In genomic region chr7:28268576-28268975, GRCm38 (mm10) we compare ENCODE assay signal across 8 mouse cellular contexts. TPM values are rescaled to one million over a fixed set of nuclear protein-coding genes. Genes with fewer than 3 reads are reported as not detected.
DNase-seq lines count a peak whose midpoint lies in the region; ATAC-seq and TF ChIP-seq lines count a peak whose summit lies in the region.

No protein-coding gene starts in this region.

- peak overlapping the region; percentile 56; the same call in 1 of the 2 replicates for H3K4me3 ChIP-seq in liver, adult 2 months (ENCODE audit: insufficient read depth, low read depth, low read length)
- peak overlapping the region; percentile 90 for H3K4me3 ChIP-seq in embryonic facial prominence, embryonic 15.5 days (replicated peaks)
- H3K4me3 ChIP-seq in intestine, embryonic 15.5 days (replicated peaks), result peak overlapping the region; percentile 88
- peak overlapping the region; percentile 93 for H3K4me3 ChIP-seq in neural tube, embryonic 12.5 days

- H3K4me1 ChIP-seq in liver, adult 2 months (ENCODE audit: control insufficient read depth, insufficient read depth, low read length), result no peaks in the 10 kb centered on the region
- H3K4me1 ChIP-seq in embryonic facial prominence, embryonic 15.5 days, result peaks cover 11% of the 10 kb centered on the region
- H3K4me1 ChIP-seq in intestine, embryonic 15.5 days (replicated peaks), result no peaks in the 10 kb centered on the region
- peaks cover 7% of the 10 kb centered on the region; the same call in 1 of the 2 replicates for H3K4me1 ChIP-seq in neural tube, embryonic 12.5 days

- H3K9me3 ChIP-seq in embryonic facial prominence, embryonic 15.5 days (replicated peaks), result no peaks in the 10 kb centered on the region
- no peaks in the 10 kb centered on the region for H3K9me3 ChIP-seq in intestine, embryonic 15.5 days
- H3K9me3 ChIP-seq in neural tube, embryonic 12.5 days, result no peaks in the 10 kb centered on the region

- TF ChIP-seq CTCF in liver, adult 2 months (IDR thresholded peaks at IDR 0.05; ENCODE audit: low read depth, low read length), result no peak

- H3K9ac ChIP-seq in liver, adult 2 months (ENCODE audit: low read depth, low read length), result no peak overlapping the region
- peak overlapping the region; percentile 93 for H3K9ac ChIP-seq in embryonic facial prominence, embryonic 15.5 days
- peak overlapping the region; percentile 98 for H3K9ac ChIP-seq in intestine, embryonic 15.5 days
- peak overlapping the region; percentile 96 for H3K9ac ChIP-seq in neural tube, embryonic 12.5 days

- no peak overlapping the region for H3K27ac ChIP-seq in liver, adult 2 months (replicated peaks; ENCODE audit: insufficient read depth, low read depth, low read length)
- peak overlapping the region; percentile 87 for H3K27ac ChIP-seq in embryonic facial prominence, embryonic 15.5 days (replicated peaks)
- peak overlapping the region; percentile 88; the same call in 1 of the 2 replicates for H3K27ac ChIP-seq in intestine, embryonic 15.5 days
- peak overlapping the region; percentile 92; the same call in 1 of the 2 replicates for H3K27ac ChIP-seq in neural tube, embryonic 12.5 days

- peak overlapping the region; percentile 71 for H3K4me2 ChIP-seq in embryonic facial prominence, embryonic 15.5 days (replicated peaks)
- peak overlapping the region; percentile 83 for H3K4me2 ChIP-seq in intestine, embryonic 15.5 days (replicated peaks)
- peak overlapping the region; percentile 79 for H3K4me2 ChIP-seq in neural tube, embryonic 12.5 days (replicated peaks)

- TF ChIP-seq POLR2A in liver, adult 2 months (IDR thresholded peaks at IDR 0.05; ENCODE audit: extremely low read depth, insufficient read depth, low read length), result no peak

- 0 out of 2 replicates have a peak, but pooled peaks cover 3% of the 10 kb centered on the region for H3K27me3 ChIP-seq in liver, adult 2 months (ENCODE audit: control insufficient read depth, insufficient read depth, low read length)
- H3K27me3 ChIP-seq in embryonic facial prominence, embryonic 15.5 days, result no peaks in the 10 kb centered on the region
- H3K27me3 ChIP-seq in intestine, embryonic 15.5 days (replicated peaks), result no peaks in the 10 kb centered on the region
- H3K27me3 ChIP-seq in neural tube, embryonic 12.5 days (replicated peaks), result no peaks in the 10 kb centered on the region

- no peaks in the 10 kb centered on the region for H3K79me2 ChIP-seq in liver, adult 2 months (ENCODE audit: control insufficient read depth, insufficient read depth, low read length)

- no peak for DNase-seq in liver, adult 2 months (ENCODE audit: extremely low read depth, low read depth, low spot score)
- DNase-seq in liver, result no peak
- no peak for DNase-seq in adrenal gland, adult 2 months
- DNase-seq in left cerebral cortex, adult 18-20 months (ENCODE audit: low spot score in 2 of 2), result no peak
- DNase-seq in cerebellum, postnatal 4 days (ENCODE audit: low spot score in 2 of 2), result no peak

- ATAC-seq in embryonic facial prominence, embryonic 15.5 days (ENCODE audit: insufficient number of reproducible peaks, low FRiP score, low TSS enrichment, low read depth), result no peak
- 0 out of 2 replicates have a peak, but pooled peaks have one; percentile 2 for ATAC-seq in intestine, embryonic 15.5 days
- ATAC-seq in neural tube, embryonic 12.5 days (ENCODE audit: low FRiP score, low read depth), result no peak

- 40% methylated on average over 16 of the region's 16 CpGs for WGBS in liver, adult 2 months
- WGBS in embryonic facial prominence, embryonic 15.5 days, result 22% methylated on average over 16 of the region's 16 CpGs
- WGBS in intestine, embryonic 15.5 days, result 28% methylated on average over 16 of the region's 16 CpGs
- 28% methylated on average over 16 of the region's 16 CpGs for WGBS in neural tube, embryonic 12.5 days

- H3K36me3 ChIP-seq in liver, adult 2 months (ENCODE audit: control insufficient read depth, insufficient read depth, low read length), result no peaks in the 10 kb centered on the region
- peaks cover 19% of the 10 kb centered on the region for H3K36me3 ChIP-seq in embryonic facial prominence, embryonic 15.5 days
- H3K36me3 ChIP-seq in intestine, embryonic 15.5 days, result peaks cover 4% of the 10 kb centered on the region; the same call in 1 of the 2 replicates
- H3K36me3 ChIP-seq in neural tube, embryonic 12.5 days, result peaks cover 28% of the 10 kb centered on the region

RNA-seq across cellular contexts. Expression of gene Eid2, which starts 0.9 kb away (rescaled TPM):
- total RNA-seq in liver, adult 2 months (2014; rRNA removed), result 0.28 and 0.47 TPM in 2 replicates
- polyA plus RNA-seq in liver, adult 2 months (2012; rRNA removed), result 0.35 and 0.50 TPM in 2 replicates
- polyA plus RNA-seq in embryonic facial prominence, embryonic 15.5 days (2015; fragmentation: Nextera tagmentation; extraction: Ambion mirVana), result 3.8 and 5.5 TPM in 2 replicates
- 4.5 and 7.2 TPM in 2 replicates for polyA plus RNA-seq in intestine, embryonic 15.5 days (2015; fragmentation: Nextera tagmentation; extraction: Ambion mirVana)
- polyA plus RNA-seq in neural tube, embryonic 12.5 days (2016; fragmentation: Nextera tagmentation; extraction: Ambion mirVana), result 27.7 and 31.9 TPM in 2 replicates
- 10 to 100 TPM; 23.4 to 24.4 TPM for total RNA-seq in adrenal gland, adult 2 months (2021)
- 30.4 and 36.8 TPM in 2 replicates for polyA plus RNA-seq in adrenal gland, adult 2 months (2012; rRNA removed)
- 10 to 100 TPM; 62.3 to 65.2 TPM for total RNA-seq in left cerebral cortex, adult 18-20 months (2021)

RNA-seq across cellular contexts. Expression of gene Eid2b, which starts 9.0 kb away (rescaled TPM):
- total RNA-seq in liver, adult 2 months (2014; rRNA removed), result 1.9 and 3.0 TPM in 2 replicates
- polyA plus RNA-seq in liver, adult 2 months (2012; rRNA removed), result 3.5 and 3.9 TPM in 2 replicates
- polyA plus RNA-seq in embryonic facial prominence, embryonic 15.5 days (2015; fragmentation: Nextera tagmentation; extraction: Ambion mirVana), result 13.6 and 15.5 TPM in 2 replicates
- polyA plus RNA-seq in intestine, embryonic 15.5 days (2015; fragmentation: Nextera tagmentation; extraction: Ambion mirVana), result 8.1 and 9.4 TPM in 2 replicates
- polyA plus RNA-seq in neural tube, embryonic 12.5 days (2016; fragmentation: Nextera tagmentation; extraction: Ambion mirVana), result 29.8 and 30.7 TPM in 2 replicates
- total RNA-seq in adrenal gland, adult 2 months (2021), result 10 to 100 TPM in 1 of 2 experiments, 1 to 10 TPM in 1; 9.1 to 17.6 TPM
- 44.8 and 49.6 TPM in 2 replicates for polyA plus RNA-seq in adrenal gland, adult 2 months (2012; rRNA removed)
- total RNA-seq in left cerebral cortex, adult 18-20 months (2021), result 10 to 100 TPM; 30.2 to 30.8 TPM

RNA-seq across cellular contexts. Expression of gene Selenov, which starts 22.4 kb away (rescaled TPM):
- not detected in 2 replicates for total RNA-seq in liver, adult 2 months (2014; rRNA removed)
- not detected in 2 replicates for polyA plus RNA-seq in liver, adult 2 months (2012; rRNA removed)
- polyA plus RNA-seq in embryonic facial prominence, embryonic 15.5 days (2015; fragmentation: Nextera tagmentation; extraction: Ambion mirVana), result 0.13 and 0.30 TPM in 2 replicates
- 0.18 TPM in 1 of 2 replicates, not detected in the other for polyA plus RNA-seq in intestine, embryonic 15.5 days (2015; fragmentation: Nextera tagmentation; extraction: Ambion mirVana)
- 0.68 and 1.1 TPM in 2 replicates for polyA plus RNA-seq in neural tube, embryonic 12.5 days (2016; fragmentation: Nextera tagmentation; extraction: Ambion mirVana)
- not detected for total RNA-seq in adrenal gland, adult 2 months (2021)
- polyA plus RNA-seq in adrenal gland, adult 2 months (2012; rRNA removed), result 0.19 TPM in 1 of 2 replicates, not detected in the other
- under 1 TPM in 1 of 2 experiments, not detected in 1; 0.44 TPM for total RNA-seq in left cerebral cortex, adult 18-20 months (2021)

RNA-seq across cellular contexts. Expression of gene Dll3, which starts 33.5 kb away (rescaled TPM):
- not detected in 2 replicates for total RNA-seq in liver, adult 2 months (2014; rRNA removed)
- not detected in 2 replicates for polyA plus RNA-seq in liver, adult 2 months (2012; rRNA removed)
- 2.0 and 2.4 TPM in 2 replicates for polyA plus RNA-seq in embryonic facial prominence, embryonic 15.5 days (2015; fragmentation: Nextera tagmentation; extraction: Ambion mirVana)
- polyA plus RNA-seq in intestine, embryonic 15.5 days (2015; fragmentation: Nextera tagmentation; extraction: Ambion mirVana), result 5.7 and 6.0 TPM in 2 replicates
- 80.4 and 82.2 TPM in 2 replicates for polyA plus RNA-seq in neural tube, embryonic 12.5 days (2016; fragmentation: Nextera tagmentation; extraction: Ambion mirVana)
- under 1 TPM in 1 of 2 experiments, not detected in 1; 0.10 TPM for total RNA-seq in adrenal gland, adult 2 months (2021)
- polyA plus RNA-seq in adrenal gland, adult 2 months (2012; rRNA removed), result 0.16 and 0.29 TPM in 2 replicates
- 1 to 10 TPM; 1.5 to 1.6 TPM for total RNA-seq in left cerebral cortex, adult 18-20 months (2021)

RNA-seq across cellular contexts. Expression of gene Timm50, which starts 43.3 kb away (rescaled TPM):
- total RNA-seq in liver, adult 2 months (2014; rRNA removed), result 22.6 and 24.9 TPM in 2 replicates
- polyA plus RNA-seq in liver, adult 2 months (2012; rRNA removed), result 49.4 and 52.6 TPM in 2 replicates
- polyA plus RNA-seq in embryonic facial prominence, embryonic 15.5 days (2015; fragmentation: Nextera tagmentation; extraction: Ambion mirVana), result 125 and 128 TPM in 2 replicates
- polyA plus RNA-seq in intestine, embryonic 15.5 days (2015; fragmentation: Nextera tagmentation; extraction: Ambion mirVana), result 165 and 169 TPM in 2 replicates
- polyA plus RNA-seq in neural tube, embryonic 12.5 days (2016; fragmentation: Nextera tagmentation; extraction: Ambion mirVana), result 174 and 180 TPM in 2 replicates
- 10 to 100 TPM; 66.6 to 99.9 TPM for total RNA-seq in adrenal gland, adult 2 months (2021)
- polyA plus RNA-seq in adrenal gland, adult 2 months (2012; rRNA removed), result 90.5 and 101 TPM in 2 replicates
- total RNA-seq in left cerebral cortex, adult 18-20 months (2021), result 10 to 100 TPM; 36.8 to 43.2 TPM
